Mouse (Mus musculus) CD4-positive, CD25-positive, alpha-beta regulatory T cell, adult 9 weeks (primary cell): Measurements from ENCODE around the gene Zfp318. TPM values are rescaled to one million over a fixed set of nuclear protein-coding genes. Genes with fewer than 3 reads are reported as not detected.

Experiments
- polyA plus RNA-seq: library from polyadenylated mRNA; unstranded; fragments of 100-300 nt; shearing (Covaris generic); gene quantifications from one replicate; pipeline ENCODE4 v1.2.1, GENCODE M21; 2017

Gene Zfp318
- polyA plus RNA-seq = 1.6 TPM

DNA sequence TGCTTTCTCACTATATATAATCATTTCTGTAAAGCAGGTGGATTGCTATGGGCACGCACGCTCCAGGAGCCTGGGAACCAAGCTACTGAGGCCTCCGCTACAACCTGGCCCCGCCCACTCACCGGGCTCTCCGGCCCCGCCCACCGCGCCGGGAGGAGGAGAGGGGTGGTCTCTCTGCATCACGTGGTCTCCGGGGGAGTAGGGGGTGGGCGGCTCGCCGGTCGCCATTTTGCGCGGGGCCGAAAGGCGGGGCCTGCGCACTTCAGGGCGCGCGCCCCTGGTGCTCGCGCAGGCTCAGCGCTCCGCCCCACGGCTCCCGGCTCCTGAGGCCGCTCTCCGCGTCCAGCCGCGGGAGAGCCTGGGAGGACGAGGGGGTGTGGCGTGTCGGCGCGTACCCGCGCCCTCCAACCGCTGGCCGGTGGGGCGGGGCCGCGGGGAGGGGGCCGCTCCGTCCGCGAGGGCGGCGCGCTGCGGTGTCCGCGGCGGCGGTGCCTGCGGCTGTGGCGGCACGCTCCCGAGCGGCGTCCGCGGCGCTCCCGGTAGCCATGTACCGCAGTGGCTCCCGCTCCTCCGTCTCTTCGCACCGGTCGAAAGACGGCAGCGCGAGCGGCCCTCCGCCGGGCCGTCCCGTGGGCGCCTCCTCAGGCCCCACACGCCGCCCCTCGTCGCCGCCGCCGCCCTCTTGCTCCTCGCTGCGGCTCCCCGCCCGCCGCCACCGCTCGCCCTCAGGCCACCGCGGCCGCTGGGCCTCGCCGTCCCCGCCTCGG lies at the start of gene Zfp318:
TSS of gene Zfp318 (plus strand) at position 438 of the 767 bp plus-strand sequence.

DNA sequence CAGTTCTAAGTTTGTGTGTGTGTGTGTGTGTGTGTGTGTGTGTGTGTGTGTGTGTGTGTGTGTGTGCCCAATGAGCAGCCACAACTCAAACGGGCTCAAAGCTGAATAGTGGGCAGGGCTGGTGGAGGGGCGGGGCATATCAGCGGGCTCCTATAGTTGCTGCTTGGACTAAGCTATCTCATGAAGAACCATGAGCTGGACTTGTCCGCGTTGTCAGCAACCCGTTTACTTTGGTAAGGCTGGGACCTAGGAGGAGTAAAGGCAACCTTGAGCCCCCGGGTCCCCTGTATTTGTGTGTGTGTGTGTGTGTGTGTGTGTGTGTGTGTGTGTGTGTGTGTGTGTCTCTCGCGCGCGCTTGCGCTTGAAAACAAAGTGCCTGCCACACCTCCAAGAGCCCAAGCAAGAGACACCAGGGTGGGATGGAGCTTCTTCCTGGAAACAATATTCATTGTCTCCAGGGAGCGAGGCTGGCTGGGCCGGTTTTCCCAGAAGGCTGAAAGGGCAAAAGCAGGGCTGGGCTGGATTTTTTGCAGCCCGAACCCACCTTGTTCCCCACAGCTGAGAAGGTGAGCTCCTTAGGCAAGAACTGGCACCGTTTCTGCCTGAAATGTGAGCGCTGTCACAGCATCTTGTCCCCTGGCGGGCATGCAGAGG lies 45.4 kb downstream of the Zfp318 start, which contains the start of gene Crip3:
TSS of gene Crip3 (plus strand) at position 166 of the 654 bp plus-strand sequence.

DNA sequence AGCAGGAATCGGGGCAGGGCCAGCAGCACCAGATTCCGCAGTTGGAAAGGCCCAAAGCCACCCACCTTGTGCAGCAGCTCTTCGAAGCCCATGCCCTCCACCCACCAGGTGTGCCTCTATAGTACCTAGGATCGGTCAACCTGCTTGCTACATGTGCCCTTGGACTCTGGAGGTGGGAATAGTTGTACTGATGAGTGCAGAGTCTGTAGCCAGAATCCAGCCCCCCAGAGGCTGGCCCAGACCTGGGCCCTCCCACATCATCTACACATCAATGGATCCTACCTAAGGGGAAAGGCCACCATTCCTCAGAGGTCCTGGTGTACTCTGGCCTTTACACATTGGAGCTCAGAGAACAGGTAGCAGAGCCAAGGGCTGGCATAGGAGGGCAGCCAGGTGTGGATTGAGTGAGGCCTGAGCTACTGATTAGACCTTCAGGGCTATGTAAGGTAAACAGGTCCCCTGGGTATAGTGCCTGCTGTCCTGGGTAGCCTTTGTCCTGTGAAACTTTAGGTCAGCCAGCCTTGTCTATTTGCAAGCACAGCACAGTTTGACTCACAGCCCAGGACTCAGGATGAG lies 54.9 kb downstream of the Zfp318 start, which contains the start of gene Slc22a7:
TSS of gene Slc22a7 (minus strand) at position 160 of the 576 bp plus-strand sequence.

Other genes with a start within 250 kb of the Zfp318 start
- 2.7 TPM for gene Rsph9, start 239.5 kb upstream of the Zfp318 start, polyA plus RNA-seq
- 62.5 TPM for gene Mad2l1bp, start 230.2 kb upstream of the Zfp318 start, polyA plus RNA-seq
- gene Gtpbp2, start 222.7 kb upstream of the Zfp318 start, polyA plus RNA-seq = 75.1 TPM
- 9.3 TPM for gene Polh, start 181.1 kb upstream of the Zfp318 start, polyA plus RNA-seq
- 53.0 TPM for gene Xpo5, start 180.9 kb upstream of the Zfp318 start, polyA plus RNA-seq
- 82.5 TPM for gene Polr1c, start 135.7 kb upstream of the Zfp318 start, polyA plus RNA-seq
- gene Yipf3, start 135.7 kb upstream of the Zfp318 start, polyA plus RNA-seq = 145 TPM
- not detected for gene Lrrc73, start 130.2 kb upstream of the Zfp318 start, polyA plus RNA-seq
- 27.3 TPM for gene Tjap1, start 100.7 kb upstream of the Zfp318 start, polyA plus RNA-seq
- gene Dlk2, start 86.3 kb upstream of the Zfp318 start, polyA plus RNA-seq = not detected
- 8.1 TPM for gene Abcc10, start 55.4 kb upstream of the Zfp318 start, polyA plus RNA-seq
- not detected for gene Crip3, start 45.2 kb downstream of the Zfp318 start, polyA plus RNA-seq
- not detected for gene Slc22a7, start 54.7 kb downstream of the Zfp318 start, polyA plus RNA-seq
- gene Ttbk1, start 103.9 kb downstream of the Zfp318 start, polyA plus RNA-seq = 0.31 TPM
- 6.6 TPM for gene Dnph1, start 113.0 kb downstream of the Zfp318 start, polyA plus RNA-seq
- gene Cul9, start 162.7 kb downstream of the Zfp318 start, polyA plus RNA-seq = 10.7 TPM
- 2.2 TPM for gene Srf, start 172.4 kb downstream of the Zfp318 start, polyA plus RNA-seq
- gene Ptk7, start 245.8 kb downstream of the Zfp318 start, polyA plus RNA-seq = not detected